Mouse (Mus musculus) hindbrain, postnatal 0 days (tissue): ENCODE results near the gene Ctrc. TPM values are rescaled to one million over a fixed set of nuclear protein-coding genes. Genes with fewer than 3 reads are reported as not detected.
A peak's percentile ranks its signal among the peaks of the same experiment; 100 is the strongest.

Source experiments
- ATAC-seq: fragments of 200-750 bp; cut with Nextera tagmentation; 2 replicates; pipeline ENCODE4 v1.8.0; 2017; ENCODE audit warnings: mild to moderate bottlenecking, moderate TSS enrichment, moderate library complexity
- DNase-seq: peaks from one replicate; pipeline ENCODE4 v3.0.0-alpha.2; 2015; ENCODE audit warnings: low spot score
- H3K27ac ChIP-seq: fragments of 300-500 bp; sonication (generic); 2 replicates; pipeline ENCODE4 v1.5.1; 2014; ENCODE audit warnings: mild to moderate bottlenecking
- H3K27me3 ChIP-seq: fragments of 300-500 bp; sonication (generic); 2 replicates; pipeline ENCODE4 v1.6.1; 2014; ENCODE audit warnings: low read length, mixed read lengths; ENCODE audit not compliant: insufficient read depth
- H3K36me3 ChIP-seq: fragments of 300-500 bp; sonication (generic); 2 replicates; pipeline ENCODE4 v1.6.1; 2014; ENCODE audit warnings: low read length, mixed read lengths; ENCODE audit not compliant: insufficient read depth
- H3K4me1 ChIP-seq: fragments of 300-500 bp; sonication (generic); 2 replicates; pipeline ENCODE4 v1.6.1; 2014; ENCODE audit warnings: antibody characterized with exemption, low read length, mixed read lengths; ENCODE audit not compliant: insufficient read depth
- H3K4me2 ChIP-seq: fragments of 300-500 bp; sonication (generic); 2 replicates; pipeline ENCODE4 v1.6.1; 2014; ENCODE audit warnings: low read depth, mild to moderate bottlenecking, low read length, moderate library complexity, mixed read lengths
- H3K4me3 ChIP-seq: fragments of 300-500 bp; sonication (generic); 2 replicates; pipeline ENCODE4 v1.5.1; 2014; ENCODE audit warnings: low read length
- H3K9ac ChIP-seq: fragments of 300-500 bp; sonication (generic); replicated peaks from 2 replicates; pipeline ENCODE4 v1.6.1; 2014; ENCODE audit warnings: mild to moderate bottlenecking, low read length, moderate library complexity, mixed read lengths
- H3K9me3 ChIP-seq: fragments of 300-500 bp; sonication (generic); 2 replicates; pipeline ENCODE4 v1.6.1; 2016; ENCODE audit warnings: low read length, mixed read lengths
- CTCF ChIP-seq: IDR thresholded peaks from 2 replicates; pipeline ENCODE4 v1.5.1; 2016; ENCODE audit warnings: antibody characterized with exemption, control low read depth, low read depth
- WGBS: fragments of 180-500 bp; shearing (Covaris S2); extraction: QIAGEN DNeasy Blood & Tissue Kit; methylation state at CpG from one replicate; pipeline ENCODE4 v1.1.7; 2014; 5-methylcytosine and 5-hydroxymethylcytosine counted together
- polyA plus RNA-seq: library from polyadenylated mRNA; unstranded; fragments of >200 nt; fragmentation: Nextera tagmentation; extraction: Ambion mirVana; gene quantifications from 2 replicates; pipeline ENCODE4 v1.2.1, GENCODE M21; 2015
- total RNA-seq: library from RNA; depleted of rRNA; stranded (reverse); fragments of >200 nt; gene quantifications from 2 replicates; pipeline ENCODE4 v1.2.3, GENCODE M21; 2014

Ctrc gene
- total and polyA plus RNA-seq, 2 experiments from 2014 or later, result not detected

GRCm38 (mm10) chr4:141822979-141823378 lies 23.2 kb downstream of the Ctrc start:
- Histone ChIP-seq H3K27me3 (no peaks in the 10 kb centered on the region), H3K4me2 (no peak overlapping the region), H3K4me3 (no peak overlapping the region), H3K27ac (no peak overlapping the region), H3K36me3 (no peaks in the 10 kb centered on the region), H3K9ac (no peak overlapping the region), H3K9me3 (no peaks in the 10 kb centered on the region), H3K4me1 (no peaks in the 10 kb centered on the region)
- no peak for ATAC-seq
- no peak for TF ChIP-seq CTCF
- WGBS, result 54% methylated on average over 3 of the region's 3 CpGs
- peak; percentile 20 for DNase-seq

GRCm38 (mm10) chr4:141822089-141822488 lies 24.1 kb downstream of the Ctrc start:
- H3K4me2 ChIP-seq, result no peak overlapping the region
- no peak overlapping the region for H3K4me3 ChIP-seq
- 81% methylated on average over 10 of the region's 10 CpGs for WGBS
- H3K27ac ChIP-seq, result no peak overlapping the region
- H3K36me3 ChIP-seq, result no peaks in the 10 kb centered on the region
- H3K9me3 ChIP-seq, result no peaks in the 10 kb centered on the region
- DNase-seq (no peak), ATAC-seq (no peak)
- no peaks in the 10 kb centered on the region for H3K27me3 ChIP-seq
- H3K9ac ChIP-seq, result no peak overlapping the region
- no peaks in the 10 kb centered on the region for H3K4me1 ChIP-seq
- TF ChIP-seq CTCF, result 0 out of 2 replicates have a peak, but pooled peaks have one; percentile 16

GRCm38 (mm10) chr4:141821178-141821577 lies 25.0 kb downstream of the Ctrc start:
- Histone ChIP-seq H3K9ac (no peak overlapping the region), H3K27me3 (no peaks in the 10 kb centered on the region), H3K9me3 (no peaks in the 10 kb centered on the region), H3K27ac (no peak overlapping the region), H3K4me1 (no peaks in the 10 kb centered on the region), H3K4me2 (no peak overlapping the region), H3K4me3 (no peak overlapping the region), H3K36me3 (no peaks in the 10 kb centered on the region)
- TF ChIP-seq CTCF, result no peak
- ATAC-seq (no peak), DNase-seq (no peak)
- 63% methylated on average over 3 of the region's 3 CpGs for WGBS

GRCm38 (mm10) chr4:141819316-141819715 lies 26.8 kb downstream of the Ctrc start:
- Histone ChIP-seq H3K4me1 (no peaks in the 10 kb centered on the region), H3K27ac (no peak overlapping the region), H3K9ac (no peak overlapping the region), H3K36me3 (peaks cover 14% of the 10 kb centered on the region; the same call in 1 of the 2 replicates), H3K4me2 (no peak overlapping the region), H3K9me3 (no peaks in the 10 kb centered on the region), H3K27me3 (no peaks in the 10 kb centered on the region), H3K4me3 (no peak overlapping the region)
- ATAC-seq (no peak), DNase-seq (no peak)
- TF ChIP-seq CTCF, result no peak
- 94% methylated on average over 7 of the region's 7 CpGs for WGBS

DNA sequence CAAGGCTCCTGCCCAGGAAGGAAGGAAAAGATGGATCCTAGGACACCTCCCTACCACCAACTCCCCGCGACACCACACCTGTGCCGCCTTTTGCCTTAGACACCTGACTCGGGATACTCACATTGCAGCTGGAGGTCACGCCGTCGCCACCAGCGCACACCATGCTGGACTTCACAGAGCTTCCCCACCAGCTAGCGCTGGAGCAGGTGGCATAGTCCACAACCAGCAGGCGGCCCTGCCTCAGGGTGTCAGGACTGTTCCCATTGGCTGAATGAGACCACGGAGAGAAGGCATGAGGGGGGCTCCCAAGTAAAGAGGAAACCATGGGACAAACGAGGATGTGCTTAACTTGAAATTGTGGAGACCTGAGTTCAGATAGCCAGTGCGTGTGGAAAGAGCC lies 27.3 kb downstream of the Ctrc start:
- WGBS, result 89% methylated on average over 13 of the region's 13 CpGs

DNA sequence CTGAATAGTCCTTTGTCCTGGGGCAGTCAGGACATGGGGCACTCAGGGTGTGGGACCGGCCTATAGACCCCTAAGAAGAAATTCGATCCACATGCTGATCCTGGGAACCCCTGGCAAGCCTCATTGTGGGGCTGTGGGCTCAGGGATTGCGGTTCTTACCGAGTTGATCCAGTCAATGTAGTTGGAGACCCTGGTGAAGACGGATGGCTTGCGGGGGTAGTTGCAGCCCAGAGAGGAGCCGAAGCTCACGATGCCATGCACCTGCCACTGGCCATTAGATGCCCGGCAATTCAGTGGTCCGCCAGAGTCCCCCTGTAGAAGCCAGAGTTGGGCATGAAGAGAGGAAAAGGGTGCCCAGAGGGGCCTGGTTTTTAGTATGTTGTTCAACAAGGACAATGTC lies 28.5 kb downstream of the Ctrc start:
- Histone ChIP-seq H3K9ac (no peak overlapping the region), H3K36me3 (peaks cover 28% of the 10 kb centered on the region), H3K4me1 (no peaks in the 10 kb centered on the region), H3K9me3 (no peaks in the 10 kb centered on the region), H3K27me3 (no peaks in the 10 kb centered on the region), H3K4me2 (no peak overlapping the region), H3K27ac (no peak overlapping the region), H3K4me3 (no peak overlapping the region)
- 63% methylated on average over 10 of the region's 10 CpGs for WGBS
- ATAC-seq (no peak), DNase-seq (no peak)
- no peak for TF ChIP-seq CTCF

More for the DNA sequence above, 27.3 kb downstream of the Ctrc start:
- Histone ChIP-seq H3K4me2 (no peak overlapping the region), H3K4me3 (no peak overlapping the region), H3K36me3 (peaks cover 18% of the 10 kb centered on the region; the same call in 1 of the 2 replicates), H3K27ac (no peak overlapping the region), H3K27me3 (no peaks in the 10 kb centered on the region), H3K9me3 (no peaks in the 10 kb centered on the region), H3K9ac (no peak overlapping the region), H3K4me1 (no peaks in the 10 kb centered on the region)
- TF ChIP-seq CTCF, result no peak
- ATAC-seq (no peak), DNase-seq (no peak)

DNA sequence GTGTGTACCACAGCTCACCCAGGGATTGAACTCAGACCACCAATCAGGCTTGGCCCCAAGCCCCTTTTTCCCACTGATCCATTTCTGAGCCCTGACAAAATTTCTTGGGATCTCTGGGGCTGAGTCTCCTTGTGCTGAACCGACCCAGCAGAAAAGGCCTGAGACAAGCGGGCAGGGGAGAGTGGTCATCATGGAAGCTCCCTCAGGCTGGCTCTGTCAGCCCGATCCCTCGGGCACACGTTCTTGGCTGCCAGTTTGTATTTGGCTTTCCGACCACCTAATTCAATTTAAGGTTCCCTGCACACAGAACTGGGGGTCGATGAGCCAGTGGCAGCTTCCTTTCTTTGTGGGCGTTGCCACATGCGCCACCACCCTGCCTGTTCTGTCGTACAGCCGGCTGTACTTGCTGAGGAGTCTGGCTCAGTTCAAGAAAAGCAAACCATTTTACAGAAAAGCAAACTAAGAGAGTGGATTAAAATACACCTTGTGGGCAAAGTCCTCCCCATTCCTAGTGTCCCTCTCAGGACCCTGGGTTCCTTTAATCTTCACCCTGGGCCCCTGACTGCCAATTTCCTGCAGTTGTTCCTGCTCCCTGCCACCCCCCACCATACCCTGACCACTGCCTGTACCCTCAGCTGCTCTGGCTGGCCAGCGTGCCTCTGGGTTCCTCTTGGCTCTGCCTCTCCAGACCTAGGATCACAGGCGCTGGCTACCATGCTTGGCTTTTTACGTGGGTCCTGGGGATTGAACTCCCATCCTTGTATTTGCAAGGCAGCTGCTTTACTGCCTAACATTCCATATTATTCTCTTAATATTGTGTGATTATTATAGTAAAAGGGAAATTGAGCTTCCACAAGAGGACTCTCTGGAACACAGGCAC lies 29.1 kb downstream of the Ctrc start:
- no peak overlapping the region; the same call in 1 of the 2 replicates for H3K27ac ChIP-seq
- no peaks in the 10 kb centered on the region for H3K9me3 ChIP-seq
- H3K4me2 ChIP-seq, result no peak overlapping the region
- H3K4me3 ChIP-seq, result no peak overlapping the region
- peaks cover 35% of the 10 kb centered on the region for H3K36me3 ChIP-seq
- H3K4me1 ChIP-seq, result no peaks in the 10 kb centered on the region
- WGBS, result 51% methylated on average over 14 of the region's 14 CpGs
- DNase-seq, result peak; percentile 5
- ATAC-seq, result no peak
- TF ChIP-seq CTCF, result no peak
- H3K27me3 ChIP-seq, result no peaks in the 10 kb centered on the region
- H3K9ac ChIP-seq, result no peak overlapping the region
